Mouse (Mus musculus) inflammation-experienced regulatory T-cells, adult 6 months (primary cell): ENCODE results near the gene Dido1. TPM values are rescaled to one million over a fixed set of nuclear protein-coding genes. Genes with fewer than 3 reads are reported as not detected.
"Not testable (repeated sequence)": the region's sequence is repeated elsewhere in the genome, so short reads cannot be mapped to it uniquely, and the experiment has no call there.

Experiments
- ATAC-seq: one replicate; pipeline ENCODE4 v1.8.0; 2017
- polyA plus RNA-seq, 3 experiments: library from polyadenylated mRNA; unstranded; fragments of 100-300 nt; shearing (Covaris generic); gene quantifications; one replicate each; pipeline ENCODE4 v1.2.1; 2017

Gene Dido1
- polyA plus RNA-seq, 3 experiments from 2014 or later = 36.4 to 52.4 (median 45.3) TPM

- peak; percentile 46 for ATAC-seq
Measured at GRCm38 (mm10) chr2:180724585-180725413, 15.0 kb upstream of the Dido1 start, which contains the start of gene Slc17a9. Gene Slc17a9 (plus strand): TSS chr2:180725263.

GRCm38 (mm10) chr2:180723865-180724264 is 14.1 kb upstream of the Dido1 start:
- no peak for ATAC-seq

GRCm38 (mm10) chr2:180722748-180723147 is 12.9 kb upstream of the Dido1 start:
- ATAC-seq = not testable (repeated sequence)

- ATAC-seq = no peak
Measured at GRCm38 (mm10) chr2:180712037-180712689, 2.4 kb upstream of the Dido1 start.

GRCm38 (mm10) chr2:180711527-180711926 is 1.7 kb upstream of the Dido1 start:
- no peak for ATAC-seq

GRCm38 (mm10) chr2:180710276-180711155 is 717 bp upstream of the Dido1 start:
- ATAC-seq = peak; percentile 23

GRCm38 (mm10) chr2:180709023-180709922 is 526 bp downstream of the Dido1 start:
- ATAC-seq = peak; percentile 9

- ATAC-seq = no peak
Measured at GRCm38 (mm10) chr2:180705975-180706374, 3.8 kb downstream of the Dido1 start.

GRCm38 (mm10) chr2:180705066-180705465 is 4.7 kb downstream of the Dido1 start:
- ATAC-seq = no peak

- ATAC-seq = no peak
Measured at GRCm38 (mm10) chr2:180704591-180704990, 5.2 kb downstream of the Dido1 start.

GRCm38 (mm10) chr2:180703645-180704359 is 6.0 kb downstream of the Dido1 start:
- ATAC-seq = no peak

GRCm38 (mm10) chr2:180703175-180703574 is 6.6 kb downstream of the Dido1 start:
- ATAC-seq = no peak

GRCm38 (mm10) chr2:180702701-180703149 is 7.1 kb downstream of the Dido1 start:
- no peak for ATAC-seq

GRCm38 (mm10) chr2:180701767-180702621 is 7.8 kb downstream of the Dido1 start:
- ATAC-seq = peak; percentile 84

GRCm38 (mm10) chr2:180701053-180701766 is 8.6 kb downstream of the Dido1 start:
- peak; percentile 8 for ATAC-seq

GRCm38 (mm10) chr2:180700457-180700856 is 9.3 kb downstream of the Dido1 start:
- ATAC-seq = no peak

- ATAC-seq = no peak
Measured at GRCm38 (mm10) chr2:180695176-180695575, 14.6 kb downstream of the Dido1 start.

GRCm38 (mm10) chr2:180692630-180693029 is 17.2 kb downstream of the Dido1 start:
- no peak for ATAC-seq

- no peak for ATAC-seq
Measured at GRCm38 (mm10) chr2:180689841-180690240, 20.0 kb downstream of the Dido1 start.
